Mouse (Mus musculus): ENCODE measurements around the gene Ccnj. TPM values are rescaled to one million over a fixed set of nuclear protein-coding genes. Genes with fewer than 3 reads are reported as not detected.

Ccnj gene
- 5.7 and 7.6 TPM in 2 replicates for total RNA-seq (2021)
- long read RNA-seq, experiment 1, partial matches to known transcripts, result 0 of 1 reads
- long read RNA-seq, experiment 1, other reads (novel, unspliced or antisense), result 1 of 1 reads
- long read RNA-seq, experiment 2, partial matches to known transcripts, result 0 of 1 reads
- long read RNA-seq, experiment 2, other reads (novel, unspliced or antisense), result 1 of 1 reads

DNA sequence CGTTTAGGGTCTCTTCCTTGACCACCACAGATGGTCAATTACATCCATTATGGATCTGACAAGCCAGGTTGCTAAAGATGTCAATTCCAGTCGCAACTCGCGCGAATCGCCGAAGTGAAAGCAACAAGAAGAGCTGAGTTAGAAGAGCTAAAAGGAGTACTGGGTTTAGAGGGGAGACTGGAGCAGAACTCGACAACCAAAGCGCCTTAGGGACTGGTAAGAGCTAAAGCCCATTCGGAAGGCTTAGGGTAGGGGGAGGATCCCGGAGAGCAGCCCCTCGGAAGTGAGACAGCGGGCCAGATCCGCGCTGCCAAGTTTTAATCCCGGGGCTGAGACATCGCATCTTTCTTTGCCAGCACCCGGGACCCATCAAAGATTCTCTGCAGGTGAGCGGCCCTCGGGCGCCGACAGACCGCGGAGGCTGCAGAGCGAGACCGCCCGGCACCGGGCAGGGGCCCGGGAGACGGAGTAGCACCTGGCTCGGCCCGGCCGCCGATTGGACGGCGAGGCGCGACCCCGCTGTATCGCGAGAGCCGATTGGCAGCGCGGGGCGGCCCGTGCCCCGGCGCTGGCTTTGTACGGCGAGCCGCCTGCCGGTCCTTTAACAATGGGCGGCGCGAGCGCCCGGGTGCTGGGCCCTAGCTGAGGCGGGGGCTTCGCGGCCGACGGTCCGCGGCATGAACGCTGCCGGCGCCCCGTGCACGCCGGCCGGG is at the start of gene Ccnj:
Ccnj (plus strand) TSS at position 577 of the 713 bp plus-strand sequence.
- peak; percentile 96 for DNase-seq

DNA sequence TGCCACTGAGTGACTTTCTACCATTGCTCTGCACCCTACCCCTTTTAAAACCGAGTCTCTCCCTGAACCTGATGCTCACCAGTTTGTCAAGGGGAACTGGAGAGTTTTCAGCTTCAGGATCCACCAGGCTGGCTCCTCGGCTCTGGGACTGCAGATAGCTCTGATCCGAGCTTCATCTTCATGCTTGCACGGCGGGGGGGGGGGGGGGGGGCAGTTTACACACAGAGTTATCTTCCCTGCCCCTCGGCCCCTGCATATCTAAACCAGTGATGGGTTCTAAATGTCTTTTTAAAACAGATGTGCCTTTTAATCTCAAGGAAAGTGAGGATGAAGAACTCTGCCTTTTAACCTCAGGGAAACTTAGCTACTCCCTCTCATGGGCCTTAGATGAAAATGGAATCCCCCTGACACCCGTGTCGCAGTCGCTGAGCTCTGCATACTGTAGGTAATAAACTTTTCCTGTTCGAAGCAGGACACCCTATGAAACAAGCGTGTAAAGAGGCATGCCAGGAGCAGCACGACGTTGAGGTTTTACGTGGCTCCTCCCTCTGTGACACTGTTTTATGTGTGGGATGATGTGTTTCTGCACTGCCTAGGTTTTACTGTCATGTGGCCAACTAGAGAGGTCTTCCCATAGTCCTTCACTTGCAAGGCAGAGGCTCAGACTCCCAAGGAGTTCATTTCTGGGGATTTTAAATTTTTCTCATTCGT is 42.9 kb upstream of the Ccnj start:
- no peak for DNase-seq

DNA sequence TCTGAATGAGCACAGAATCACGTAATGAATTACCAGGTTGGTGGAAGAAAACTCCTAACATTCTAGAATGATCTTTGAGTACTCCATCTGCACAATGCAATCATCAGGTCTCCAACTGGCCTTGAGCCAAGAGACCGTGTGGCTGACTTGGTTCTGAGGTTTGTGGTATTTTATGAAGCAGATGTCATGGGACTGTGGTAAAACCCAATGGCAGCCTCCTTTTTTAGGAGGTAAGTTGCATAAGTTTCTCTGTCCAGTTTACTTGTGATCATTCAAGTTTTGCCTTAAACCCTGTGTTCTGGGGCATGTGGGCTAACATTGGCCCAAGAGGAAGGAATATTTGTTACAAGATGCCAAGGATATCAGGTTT is 42.4 kb upstream of the Ccnj start:
- no peak for DNase-seq

- no peak for DNase-seq
Measured at GRCm38 (mm10) chr19:40805176-40805737, 25.8 kb upstream of the Ccnj start.

GRCm38 (mm10) chr19:40809858-40810257 is 21.2 kb upstream of the Ccnj start:
- DNase-seq, result no peak

DNA sequence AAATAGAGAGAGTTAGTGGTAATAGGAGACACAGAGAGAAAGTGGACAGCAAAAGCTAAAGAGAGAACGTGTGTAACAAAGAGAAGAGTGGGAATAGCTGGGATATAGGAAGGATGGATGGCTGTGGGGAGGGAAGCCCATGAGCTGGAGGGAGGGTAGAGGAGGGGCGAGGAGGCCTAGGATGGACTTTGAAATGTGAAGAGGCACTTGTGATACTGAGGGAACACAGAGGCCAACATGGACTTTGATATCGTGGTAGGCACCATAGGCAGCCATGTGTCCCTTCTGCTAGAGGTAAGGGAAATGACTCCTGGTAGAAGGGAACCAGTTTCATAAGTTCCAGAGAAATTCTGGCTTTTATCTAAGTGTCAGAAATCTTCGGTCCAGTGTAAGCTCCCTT is 19.2 kb upstream of the Ccnj start:
- no peak for DNase-seq

DNA sequence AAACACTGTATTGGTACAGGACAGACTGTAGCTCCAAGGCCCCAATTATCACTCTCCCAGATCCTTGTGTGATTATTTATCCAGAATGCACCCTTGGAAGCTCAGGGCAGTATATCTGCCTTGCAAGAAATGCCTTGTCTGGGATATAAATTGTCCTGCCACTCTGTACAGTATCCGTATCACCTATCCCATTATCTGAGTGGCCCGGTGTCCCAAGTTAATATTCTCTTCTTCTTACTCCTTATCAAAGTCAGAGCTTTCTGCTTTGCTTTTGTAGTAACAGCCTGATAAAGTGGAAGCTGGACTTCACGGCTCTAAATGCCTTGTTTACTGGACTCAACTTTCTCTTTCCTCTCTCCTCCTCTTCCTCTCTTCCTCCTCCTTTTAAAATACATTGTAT is 18.3 kb upstream of the Ccnj start:
- DNase-seq, result no peak

DNA sequence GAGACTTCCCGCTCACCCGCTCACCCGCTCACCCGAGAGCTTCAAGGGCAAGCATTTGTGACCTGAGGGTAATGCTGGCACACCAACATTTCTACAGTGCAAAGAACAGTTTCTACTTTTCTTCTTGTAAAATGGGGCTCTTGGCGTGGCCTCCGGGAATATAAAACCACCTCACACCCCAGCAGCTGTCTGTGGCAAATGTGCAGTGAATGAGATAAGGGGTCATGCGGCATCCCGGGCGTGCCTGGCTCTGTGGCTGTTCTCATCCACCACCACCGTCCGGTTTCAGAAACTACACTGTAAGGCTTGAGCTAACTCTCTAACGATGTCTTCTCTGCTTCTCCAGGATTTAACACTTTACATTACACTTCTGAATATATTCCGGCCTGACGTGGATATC is 17.7 kb upstream of the Ccnj start:
- no peak for DNase-seq

- DNase-seq, result no peak
Measured at GRCm38 (mm10) chr19:40815645-40816183, 15.4 kb upstream of the Ccnj start.

DNA sequence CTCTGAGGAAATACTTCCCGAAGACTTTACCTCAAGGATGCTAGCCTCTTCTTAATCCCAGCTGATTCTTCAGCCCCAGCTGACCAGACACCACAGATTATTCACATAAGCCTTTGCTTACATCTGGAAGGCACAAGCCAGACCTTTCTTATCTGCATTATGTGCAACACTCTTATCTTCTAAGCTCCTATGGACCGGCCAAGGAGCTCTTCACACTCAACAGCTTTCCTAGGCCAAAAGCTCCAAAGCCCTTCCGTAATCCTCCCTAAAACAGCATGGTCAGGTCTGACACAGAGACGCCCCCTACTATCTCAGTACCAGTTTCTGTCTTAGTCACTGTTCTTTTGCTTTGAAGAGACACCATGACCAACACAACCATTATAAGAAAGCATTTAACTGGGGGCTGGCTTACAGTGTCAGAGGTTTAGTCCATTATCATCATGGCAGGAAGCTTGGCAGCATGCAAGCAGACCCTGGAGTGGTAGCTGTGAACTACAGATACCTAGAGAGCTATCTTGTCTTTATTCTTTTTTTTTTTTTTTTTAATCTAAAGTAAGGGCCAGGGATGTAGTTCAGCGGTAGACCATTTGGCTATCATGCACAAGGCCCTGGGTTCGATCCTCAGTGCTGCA is 13.1 kb upstream of the Ccnj start:
- no peak for DNase-seq

GRCm38 (mm10) chr19:40818764-40819163 is 12.3 kb upstream of the Ccnj start:
- peak; percentile 12 for DNase-seq

- no peak for DNase-seq
Measured at GRCm38 (mm10) chr19:40821306-40821825, 9.7 kb upstream of the Ccnj start.

DNA sequence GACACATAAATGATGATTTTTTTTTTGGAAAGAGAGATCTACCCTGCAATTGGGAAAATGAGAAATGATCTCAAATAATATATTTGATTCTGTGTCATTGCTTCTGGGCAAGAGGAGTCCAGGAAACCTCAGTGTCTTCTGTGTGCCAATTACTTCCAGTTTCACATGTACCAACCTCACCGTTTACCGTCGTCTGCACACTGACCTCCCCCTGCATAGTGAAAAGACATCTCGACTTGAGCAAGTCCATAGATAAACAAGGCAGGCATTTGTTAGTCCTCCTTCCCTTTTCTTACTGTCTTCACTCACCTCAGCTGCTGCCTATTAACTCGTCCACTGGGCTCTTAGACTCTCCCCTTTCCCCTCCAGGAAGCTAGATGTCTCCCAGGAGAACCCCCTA is 5.4 kb upstream of the Ccnj start:
- DNase-seq, result no peak

DNA sequence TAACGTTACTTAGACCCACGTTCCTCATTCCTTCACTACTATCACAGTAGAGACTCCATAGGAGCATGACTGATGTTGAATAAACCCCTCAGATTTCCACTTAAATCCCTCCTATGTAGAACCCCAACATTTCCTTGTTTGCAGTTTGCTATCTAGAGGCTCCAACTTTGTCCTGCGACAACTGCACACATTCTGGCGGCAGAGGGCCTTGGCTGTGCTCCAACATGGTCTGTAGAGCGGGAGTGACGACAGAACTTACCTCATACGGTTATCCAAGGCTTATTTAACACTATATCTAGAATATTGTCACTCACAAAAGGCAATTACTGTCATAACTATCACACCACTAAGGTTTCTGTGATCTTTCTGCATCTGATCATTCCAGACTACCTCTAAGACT is 4.3 kb upstream of the Ccnj start:
- DNase-seq, result no peak

- DNase-seq, result no peak
Measured at GRCm38 (mm10) chr19:40830198-40830597, 881 bp upstream of the Ccnj start.

GRCm38 (mm10) chr19:40831416-40832201 is 530 bp downstream of the Ccnj start:
- DNase-seq, result peak; percentile 74

DNA sequence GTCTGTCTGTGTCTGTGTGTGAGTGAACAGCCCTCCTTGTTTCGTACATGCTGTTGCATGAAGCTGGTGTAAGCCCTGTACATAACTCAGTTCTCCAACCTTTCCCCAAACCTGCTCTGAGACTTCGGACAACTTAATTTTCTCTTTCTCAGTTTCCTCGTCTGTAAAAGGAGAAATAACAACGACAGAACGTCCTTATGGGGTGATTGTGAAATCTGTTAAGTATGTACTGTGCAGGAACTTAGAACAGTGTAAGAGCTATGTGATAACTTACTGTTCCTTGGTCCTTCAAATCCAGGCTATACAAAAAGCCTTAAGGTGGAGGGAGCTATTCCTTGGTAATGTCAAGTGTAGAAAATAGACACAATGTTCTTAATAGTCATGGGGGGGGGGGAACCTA is 1.3 kb downstream of the Ccnj start:
- DNase-seq, result no peak

DNA sequence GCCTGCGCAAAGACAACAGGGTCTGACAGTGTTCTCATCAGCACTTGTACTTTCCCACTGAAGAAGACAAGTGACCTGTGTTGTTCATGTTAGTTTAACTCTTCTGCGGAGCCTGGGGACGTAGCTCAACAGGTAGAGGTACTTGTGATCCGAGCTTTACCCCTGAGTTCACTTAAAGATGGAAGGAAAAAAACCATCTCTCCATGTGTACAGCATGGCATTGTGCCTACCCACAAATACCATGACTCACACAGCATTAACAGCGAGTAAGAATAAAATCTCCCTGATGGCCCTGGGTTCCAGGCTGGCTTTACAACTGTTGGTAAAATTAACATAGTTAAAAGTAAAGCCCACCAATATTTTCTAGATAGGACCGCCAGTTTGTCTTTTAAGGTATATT is 3.4 kb downstream of the Ccnj start:
- no peak for DNase-seq

GRCm38 (mm10) chr19:40838205-40838604 is 7.1 kb downstream of the Ccnj start:
- no peak for DNase-seq

DNA sequence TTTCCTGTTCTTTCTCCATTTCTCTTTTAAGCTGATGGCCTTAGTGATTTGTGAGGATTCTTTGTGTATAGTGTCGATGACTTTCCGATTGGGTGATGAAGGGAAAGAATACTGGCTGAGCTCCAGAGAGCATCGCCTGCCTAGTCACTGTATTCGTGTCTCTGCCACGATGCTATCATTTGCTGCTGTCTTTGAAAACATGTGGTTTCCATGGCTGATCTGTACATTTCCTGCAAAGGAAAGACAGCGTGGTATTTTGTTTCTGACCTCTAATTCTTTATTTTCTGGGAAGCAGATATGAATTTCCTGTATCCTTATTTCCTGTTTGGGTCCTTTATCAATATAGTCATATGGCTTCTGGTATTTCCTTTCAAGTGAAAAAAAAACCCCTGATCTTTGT is 9.2 kb downstream of the Ccnj start:
- no peak for DNase-seq

DNA sequence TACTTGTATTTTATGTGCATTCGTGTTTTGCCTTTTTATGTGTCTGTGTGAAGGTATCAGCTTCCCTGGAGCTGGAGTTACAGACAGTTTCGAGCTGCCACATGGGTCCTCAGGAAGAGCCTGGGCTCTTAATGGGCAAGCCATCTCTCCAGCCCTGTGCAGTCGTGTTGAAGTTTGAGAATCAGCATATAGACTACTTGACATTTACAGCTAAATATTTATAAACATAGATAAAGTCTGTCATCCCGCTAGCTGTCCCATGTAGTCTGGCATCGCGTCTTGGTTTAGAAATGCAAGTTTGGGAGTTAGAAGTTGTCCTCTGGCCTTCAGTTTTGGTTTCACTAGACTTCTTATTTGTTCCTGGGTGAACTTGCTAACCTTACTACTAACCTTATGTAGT is 10.0 kb downstream of the Ccnj start:
- no peak for DNase-seq

DNA sequence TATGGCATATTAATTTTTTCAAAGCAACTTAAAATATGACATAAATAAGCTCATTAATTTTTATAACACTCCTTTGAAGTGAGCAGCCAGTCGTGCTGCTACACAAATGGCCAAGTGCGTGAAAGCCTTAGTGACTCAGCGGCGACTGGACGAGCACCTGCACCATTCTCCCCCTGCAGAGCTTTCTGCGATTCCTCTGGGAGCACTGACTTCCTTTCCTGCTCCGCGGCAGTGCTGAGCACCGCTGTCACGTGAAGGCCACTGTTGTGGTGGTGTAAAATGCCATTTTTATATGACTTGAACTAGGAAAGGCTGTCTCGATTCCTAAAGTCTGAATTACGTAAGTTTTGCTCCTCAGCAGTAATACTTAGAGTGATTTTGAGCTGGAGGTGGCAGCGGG is 10.5 kb downstream of the Ccnj start:
- DNase-seq, result no peak

All from adrenal gland, postnatal 14 days (tissue).